Mouse (Mus musculus) embryo, embryonic 9.5 days (tissue): ENCODE data around the gene Cfap44.

ENCODE experiments used
- DNase-seq: peaks from one replicate; pipeline ENCODE4 v3.0.0-alpha.2; 2017; ENCODE audit errors: extremely low spot score

Gene Cfap44

GRCm38 (mm10) chr16:44394577-44395243 lies at the start of gene Cfap44:
Gene Cfap44 (plus strand): TSS chr16:44394796.
- DNase-seq: peak; percentile 90

GRCm38 (mm10) chr16:44347071-44347901 lies 47.3 kb upstream of the Cfap44 start, which contains the start of gene Spice1:
Gene Spice1 (plus strand): TSS chr16:44347121.
- peak; percentile 93 for DNase-seq

GRCm38 (mm10) chr16:44349801-44350397 lies 44.7 kb upstream of the Cfap44 start:
- DNase-seq: no peak

- DNase-seq: no peak
These were observed 38.3 kb upstream of the Cfap44 start for GRCm38 (mm10) chr16:44356291-44356690.

GRCm38 (mm10) chr16:44357571-44358268 lies 36.9 kb upstream of the Cfap44 start:
- DNase-seq: no peak

- DNase-seq: no peak
These were observed 32.4 kb upstream of the Cfap44 start for GRCm38 (mm10) chr16:44361921-44362890.

- DNase-seq: no peak
These were observed 29.1 kb upstream of the Cfap44 start for GRCm38 (mm10) chr16:44365522-44365921.

GRCm38 (mm10) chr16:44375459-44375858 lies 19.1 kb upstream of the Cfap44 start:
- no peak for DNase-seq

- DNase-seq: no peak
These were observed 14.6 kb upstream of the Cfap44 start for GRCm38 (mm10) chr16:44380006-44380405.

- DNase-seq: peak; percentile 49
These were observed 13.0 kb upstream of the Cfap44 start for GRCm38 (mm10) chr16:44381578-44381977.

- no peak for DNase-seq
These were observed 11.0 kb upstream of the Cfap44 start for GRCm38 (mm10) chr16:44383549-44383948.

- no peak for DNase-seq
These were observed 10.3 kb upstream of the Cfap44 start for GRCm38 (mm10) chr16:44384251-44384650.

GRCm38 (mm10) chr16:44391877-44392548 lies 2.6 kb upstream of the Cfap44 start:
- peak; percentile 35 for DNase-seq

GRCm38 (mm10) chr16:44404933-44405332 lies 10.3 kb downstream of the Cfap44 start:
- DNase-seq: no peak

- no peak for DNase-seq
These were observed 12.6 kb downstream of the Cfap44 start for GRCm38 (mm10) chr16:44407211-44407610.

- DNase-seq: no peak
These were observed 13.7 kb downstream of the Cfap44 start for GRCm38 (mm10) chr16:44408290-44408689.

GRCm38 (mm10) chr16:44410176-44410575 lies 15.6 kb downstream of the Cfap44 start:
- no peak for DNase-seq

- DNase-seq: no peak
These were observed 23.0 kb downstream of the Cfap44 start for GRCm38 (mm10) chr16:44417596-44417995.

GRCm38 (mm10) chr16:44421735-44422134 lies 27.1 kb downstream of the Cfap44 start:
- no peak for DNase-seq

- no peak for DNase-seq
These were observed 28.9 kb downstream of the Cfap44 start for GRCm38 (mm10) chr16:44423499-44423898.
